Mouse (Mus musculus) kidney, adult 2 months (tissue): Measurements from ENCODE around the gene Exoc1.

Source experiments
- CTCF ChIP-seq: fragments of 200-500 bp; conservative IDR thresholded peaks from 2 replicates; pipeline ENCODE4 v1.5.1; 2011; ENCODE audit warnings: low read depth, mild to moderate bottlenecking, control low read depth, low read length, moderate library complexity, mixed read lengths; ENCODE audit not compliant: insufficient read depth, insufficient read length
- POLR2A ChIP-seq: fragments of 200-500 bp; IDR thresholded peaks from one replicate; pipeline ENCODE4 v1.6.1; 2011; ENCODE audit warnings: low read depth, low read length, control low read depth

- TF ChIP-seq CTCF (no peak), POLR2A (no peak)
Measured at GRCm38 (mm10) chr5:76612867-76613499, 83.9 kb downstream of the Exoc1 start.
